Mouse (Mus musculus): Measurements from ENCODE around the gene BC029722. TPM values are rescaled to one million over a fixed set of nuclear protein-coding genes. Genes with fewer than 3 reads are reported as not detected.

The BC029722 gene
- total and polyA plus RNA-seq, 2 experiments from 2014 or later: 14.7 to 21.4 TPM

DNA sequence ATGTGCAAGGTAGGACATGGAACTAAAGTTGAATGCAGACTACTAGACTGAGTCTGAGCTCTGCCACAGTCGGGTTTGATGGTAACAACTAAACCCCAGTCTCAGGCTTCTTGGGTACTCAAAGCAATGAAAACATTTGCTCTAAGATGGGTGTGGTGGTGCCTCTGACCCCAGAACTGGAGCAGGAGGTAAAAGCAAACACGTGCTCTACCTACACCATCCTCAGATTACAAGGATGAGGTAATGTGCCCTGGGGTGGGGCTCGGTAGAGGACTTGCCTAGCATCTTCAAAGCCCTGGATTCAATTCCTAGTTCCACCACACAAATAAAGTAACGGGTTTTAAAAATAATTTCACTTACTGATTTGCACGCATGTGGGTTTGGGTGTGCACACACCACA, 33.3 kb upstream of the BC029722 start:
- ATAC-seq (ENCODE audit: insufficient read depth, low read depth) (no peak), DNase-seq (ENCODE audit: low spot score) (no peak)
- Histone ChIP-seq H3K9ac (replicated peaks; ENCODE audit: low read depth, low read length) (no peak overlapping the region), H3K4me3 (ENCODE audit: low read depth, low read length) (no peak overlapping the region), H3K4me2 (ENCODE audit: low read depth, low read length) (no peak overlapping the region), H3K36me3 (replicated peaks; ENCODE audit: control insufficient read depth, insufficient read depth, low read length) (peaks cover 66% of the 10 kb centered on the region), H3K9me3 (replicated peaks; ENCODE audit: control insufficient read depth, low read length) (no peaks in the 10 kb centered on the region), H3K27me3 (ENCODE audit: control insufficient read depth, insufficient read depth, low read length) (no peaks in the 10 kb centered on the region), H3K27ac (ENCODE audit: low read depth) (no peak overlapping the region), H3K4me1 (ENCODE audit: control insufficient read depth, insufficient read depth) (no peaks in the 10 kb centered on the region)
- WGBS: 92% methylated on average over 5 of the region's 5 CpGs
- no peak for TF ChIP-seq EP300 (IDR thresholded peaks at IDR 0.05; ENCODE audit: low read depth)
- TF ChIP-seq CTCF (IDR thresholded peaks at IDR 0.05; ENCODE audit: low read depth): no peak

DNA sequence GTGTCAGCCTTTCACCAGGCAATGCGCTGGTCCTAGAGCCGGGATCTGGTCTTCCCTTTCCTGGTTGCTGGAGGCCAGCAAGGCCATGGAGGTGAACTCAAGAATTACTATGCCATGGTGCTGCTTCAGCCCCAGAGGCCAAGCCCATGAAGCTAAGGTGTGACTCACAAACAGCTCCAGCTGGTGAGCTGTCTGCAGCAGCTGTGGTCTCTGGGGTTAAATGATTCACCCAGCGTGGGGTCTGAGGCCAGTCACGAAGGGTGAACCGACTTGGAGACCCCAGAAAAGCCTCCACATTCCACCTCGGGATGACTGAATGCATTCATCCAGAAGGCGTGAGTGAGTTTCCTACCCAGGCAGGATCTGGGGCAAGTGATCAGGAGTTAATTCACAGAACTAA, 30.9 kb upstream of the BC029722 start:
- H3K4me3 ChIP-seq (ENCODE audit: low read depth, low read length): no peak overlapping the region
- TF ChIP-seq EP300 (IDR thresholded peaks at IDR 0.05; ENCODE audit: low read depth) (no peak), CTCF (IDR thresholded peaks at IDR 0.05; ENCODE audit: low read depth) (no peak)
- H3K9me3 ChIP-seq (replicated peaks; ENCODE audit: control insufficient read depth, low read length): no peaks in the 10 kb centered on the region
- peaks cover 63% of the 10 kb centered on the region for H3K36me3 ChIP-seq (replicated peaks; ENCODE audit: control insufficient read depth, insufficient read depth, low read length)
- 80% methylated on average over 7 of the region's 7 CpGs for WGBS
- no peak overlapping the region for H3K27ac ChIP-seq (ENCODE audit: low read depth)
- no peak overlapping the region for H3K9ac ChIP-seq (replicated peaks; ENCODE audit: low read depth, low read length)
- DNase-seq (ENCODE audit: low spot score) (no peak), ATAC-seq (ENCODE audit: insufficient read depth, low read depth) (no peak)
- H3K27me3 ChIP-seq (ENCODE audit: control insufficient read depth, insufficient read depth, low read length): no peaks in the 10 kb centered on the region
- no peaks in the 10 kb centered on the region for H3K4me1 ChIP-seq (ENCODE audit: control insufficient read depth, insufficient read depth)
- no peak overlapping the region for H3K4me2 ChIP-seq (ENCODE audit: low read depth, low read length)

GRCm38 (mm10) chr2:155849464-155849863, 30.2 kb upstream of the BC029722 start:
- ATAC-seq (ENCODE audit: insufficient read depth, low read depth): no peak
- 64% methylated on average over 7 of the region's 7 CpGs for WGBS
- Histone ChIP-seq H3K36me3 (replicated peaks; ENCODE audit: control insufficient read depth, insufficient read depth, low read length) (peaks cover 63% of the 10 kb centered on the region), H3K9ac (replicated peaks; ENCODE audit: low read depth, low read length) (no peak overlapping the region), H3K27me3 (ENCODE audit: control insufficient read depth, insufficient read depth, low read length) (no peaks in the 10 kb centered on the region), H3K4me2 (ENCODE audit: low read depth, low read length) (no peak overlapping the region), H3K4me1 (ENCODE audit: control insufficient read depth, insufficient read depth) (no peaks in the 10 kb centered on the region), H3K4me3 (ENCODE audit: low read depth, low read length) (no peak overlapping the region), H3K27ac (ENCODE audit: low read depth) (no peak overlapping the region), H3K9me3 (replicated peaks; ENCODE audit: control insufficient read depth, low read length) (no peaks in the 10 kb centered on the region)
- TF ChIP-seq EP300 (IDR thresholded peaks at IDR 0.05; ENCODE audit: low read depth): no peak
- no peak for TF ChIP-seq CTCF (IDR thresholded peaks at IDR 0.05; ENCODE audit: low read depth)
- DNase-seq (ENCODE audit: low spot score): no peak

GRCm38 (mm10) chr2:155848291-155848690, 29.1 kb upstream of the BC029722 start:
- TF ChIP-seq EP300 (IDR thresholded peaks at IDR 0.05; ENCODE audit: low read depth): no peak
- TF ChIP-seq CTCF (IDR thresholded peaks at IDR 0.05; ENCODE audit: low read depth): peak; percentile 91
- Histone ChIP-seq H3K4me2 (ENCODE audit: low read depth, low read length) (no peak overlapping the region), H3K27ac (ENCODE audit: low read depth) (no peak overlapping the region), H3K4me1 (ENCODE audit: control insufficient read depth, insufficient read depth) (no peaks in the 10 kb centered on the region), H3K4me3 (ENCODE audit: low read depth, low read length) (no peak overlapping the region), H3K9ac (replicated peaks; ENCODE audit: low read depth, low read length) (no peak overlapping the region), H3K36me3 (replicated peaks; ENCODE audit: control insufficient read depth, insufficient read depth, low read length) (peaks cover 59% of the 10 kb centered on the region), H3K9me3 (replicated peaks; ENCODE audit: control insufficient read depth, low read length) (no peaks in the 10 kb centered on the region), H3K27me3 (ENCODE audit: control insufficient read depth, insufficient read depth, low read length) (no peaks in the 10 kb centered on the region)
- DNase-seq (ENCODE audit: low spot score) (peak; percentile 59), ATAC-seq (ENCODE audit: insufficient read depth, low read depth) (peak; percentile 55)
- WGBS: 36% methylated on average over 6 of the region's 6 CpGs

GRCm38 (mm10) chr2:155846930-155847329, 27.7 kb upstream of the BC029722 start:
- Histone ChIP-seq H3K4me1 (ENCODE audit: control insufficient read depth, insufficient read depth) (no peaks in the 10 kb centered on the region), H3K4me2 (ENCODE audit: low read depth, low read length) (no peak overlapping the region), H3K27ac (ENCODE audit: low read depth) (no peak overlapping the region), H3K27me3 (ENCODE audit: control insufficient read depth, insufficient read depth, low read length) (no peaks in the 10 kb centered on the region), H3K36me3 (replicated peaks; ENCODE audit: control insufficient read depth, insufficient read depth, low read length) (peaks cover 47% of the 10 kb centered on the region), H3K4me3 (ENCODE audit: low read depth, low read length) (no peak overlapping the region), H3K9ac (replicated peaks; ENCODE audit: low read depth, low read length) (no peak overlapping the region), H3K9me3 (replicated peaks; ENCODE audit: control insufficient read depth, low read length) (no peaks in the 10 kb centered on the region)
- DNase-seq (ENCODE audit: low spot score) (no peak), ATAC-seq (ENCODE audit: insufficient read depth, low read depth) (no peak)
- 78% methylated on average over 8 of the region's 8 CpGs for WGBS
- no peak for TF ChIP-seq CTCF (IDR thresholded peaks at IDR 0.05; ENCODE audit: low read depth)
- TF ChIP-seq EP300 (IDR thresholded peaks at IDR 0.05; ENCODE audit: low read depth): no peak

GRCm38 (mm10) chr2:155838961-155839360, 19.7 kb upstream of the BC029722 start:
- Histone ChIP-seq H3K4me2 (ENCODE audit: low read depth, low read length) (no peak overlapping the region), H3K4me1 (ENCODE audit: control insufficient read depth, insufficient read depth) (no peaks in the 10 kb centered on the region), H3K4me3 (ENCODE audit: low read depth, low read length) (no peak overlapping the region), H3K9ac (replicated peaks; ENCODE audit: low read depth, low read length) (no peak overlapping the region), H3K27ac (ENCODE audit: low read depth) (no peak overlapping the region), H3K9me3 (replicated peaks; ENCODE audit: control insufficient read depth, low read length) (no peaks in the 10 kb centered on the region), H3K27me3 (ENCODE audit: control insufficient read depth, insufficient read depth, low read length) (no peaks in the 10 kb centered on the region), H3K36me3 (replicated peaks; ENCODE audit: control insufficient read depth, insufficient read depth, low read length) (no peaks in the 10 kb centered on the region)
- WGBS: 68% methylated on average over 4 of the region's 4 CpGs
- TF ChIP-seq CTCF (IDR thresholded peaks at IDR 0.05; ENCODE audit: low read depth) (no peak), EP300 (IDR thresholded peaks at IDR 0.05; ENCODE audit: low read depth) (no peak)
- ATAC-seq (ENCODE audit: insufficient read depth, low read depth) (no peak), DNase-seq (ENCODE audit: low spot score) (no peak)

All from heart, postnatal 0 days (tissue).